Mouse (Mus musculus) c-Kit-positive CD71-positive TER-119-negative erythroid progenitor cells, embryonic 14.5 days (primary cell): ENCODE measurements around the gene Gm14327.
"Not testable (repeated sequence)": the region's sequence is repeated elsewhere in the genome, so short reads cannot be mapped to it uniquely, and the experiment has no call there.

ENCODE experiments used
- DNase-seq: peaks from one replicate; pipeline ENCODE4 v3.0.0-alpha.2; 2013; ENCODE audit warnings: low read depth

The Gm14327 gene

DNA sequence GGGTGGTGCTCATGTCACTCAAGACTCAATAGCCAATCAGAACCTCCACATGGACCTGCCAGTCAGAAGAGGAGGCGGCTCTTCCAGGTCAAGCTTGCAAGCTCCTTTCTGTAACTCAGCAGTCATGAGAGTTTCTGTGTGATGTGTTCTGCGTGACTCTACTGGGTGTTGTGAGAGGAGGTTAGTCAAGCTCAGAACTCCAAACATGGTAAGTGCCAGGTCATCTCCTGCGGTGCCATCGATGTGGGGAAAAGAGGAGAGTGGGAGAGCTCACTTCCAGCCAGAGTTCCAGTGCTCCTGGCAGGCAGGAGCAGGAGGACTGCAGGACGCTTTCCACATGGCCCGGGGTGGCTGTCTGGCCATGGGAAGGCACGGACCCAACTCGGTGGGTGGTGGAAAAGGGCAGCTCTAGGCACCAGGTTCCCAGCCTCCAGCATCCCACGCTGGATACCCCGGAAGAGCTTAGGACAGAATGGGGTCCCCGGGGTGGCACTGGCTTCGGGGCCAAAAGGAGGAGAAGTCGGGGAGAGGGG is at the start of gene Gm14327:
TSS of gene Gm14327 (plus strand) at position 51 of the 533 bp plus-strand sequence.
- not testable (repeated sequence) for DNase-seq

DNA sequence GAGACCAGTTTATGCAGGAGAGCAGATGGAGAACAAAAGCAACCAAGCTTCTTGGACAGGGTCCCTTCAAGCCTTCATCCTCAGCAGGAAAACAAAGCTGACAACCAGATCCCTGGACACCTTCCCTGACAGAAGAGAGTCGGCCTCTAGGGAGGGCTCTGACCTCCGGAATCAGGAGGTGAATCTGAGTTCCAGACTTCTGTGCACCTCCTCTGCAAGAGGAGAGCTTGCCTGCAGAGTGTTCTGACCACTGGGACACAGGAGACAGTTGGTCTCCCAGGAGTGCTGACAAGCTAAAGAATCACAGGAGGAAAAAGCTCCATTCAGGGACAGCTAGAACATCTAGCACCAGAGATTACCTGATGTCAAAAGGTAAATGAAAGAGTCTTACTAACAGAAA is 34.6 kb upstream of the Gm14327 start:
- DNase-seq: not testable (repeated sequence)

DNA sequence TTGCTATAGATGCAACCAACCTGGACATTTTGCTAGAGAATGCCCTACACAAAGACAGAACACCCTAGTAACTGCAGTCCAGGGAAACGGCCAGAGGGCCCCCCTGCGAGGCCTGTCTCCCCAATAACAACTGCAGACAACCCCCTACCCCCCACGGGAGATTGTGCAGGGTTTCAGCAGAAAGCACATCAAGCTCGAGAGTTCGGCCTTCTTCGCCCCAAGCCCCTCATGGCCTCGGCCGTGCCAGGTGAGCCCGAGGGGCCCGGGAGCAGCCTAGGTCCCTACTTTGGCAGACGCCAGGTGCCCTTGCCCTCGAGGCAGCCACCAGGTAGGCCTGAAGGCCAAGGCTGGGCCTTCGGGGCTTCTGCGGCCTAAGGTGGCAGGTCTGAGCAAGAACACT is 9.2 kb upstream of the Gm14327 start:
- DNase-seq: not testable (repeated sequence)

DNA sequence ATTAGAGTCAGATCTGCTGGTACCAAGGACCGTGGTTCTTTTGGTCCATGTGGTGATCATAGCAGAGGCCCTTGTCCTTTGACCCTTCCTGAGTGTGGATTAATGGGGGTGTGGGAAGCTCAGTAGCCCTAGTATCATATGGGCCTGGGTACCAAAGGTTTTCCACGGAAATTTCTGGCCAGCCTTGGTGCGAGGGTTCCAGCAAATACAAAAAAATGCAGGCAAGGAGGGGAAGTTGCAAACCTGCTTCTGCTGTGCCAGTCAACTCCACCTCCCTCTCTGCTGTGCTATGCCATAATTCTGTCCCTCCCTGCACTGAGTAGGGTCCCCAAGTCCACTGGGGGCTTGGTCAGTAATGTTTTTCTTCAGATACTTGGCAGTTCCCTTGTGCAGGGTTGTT is 1.3 kb downstream of the Gm14327 start:
- DNase-seq: not testable (repeated sequence)

DNA sequence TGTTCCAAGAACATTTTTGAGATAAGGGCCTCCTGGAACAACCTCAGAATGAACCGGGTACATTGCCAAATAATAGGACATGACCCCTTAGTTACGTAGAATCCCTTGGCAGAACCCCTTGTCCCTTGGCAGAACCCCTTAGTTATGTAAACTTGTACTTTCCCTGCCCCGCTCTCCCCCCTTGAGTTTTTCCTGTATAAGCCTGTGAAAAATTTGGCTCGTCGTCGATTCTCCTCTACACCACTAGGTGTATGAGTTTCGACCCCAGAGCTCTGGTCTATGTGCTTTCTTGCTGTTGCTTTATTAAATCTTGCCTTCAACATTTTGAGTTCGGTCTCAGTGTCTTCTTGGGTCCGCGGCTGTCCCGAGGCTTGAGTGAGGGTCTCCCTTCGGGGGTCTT is 6.4 kb downstream of the Gm14327 start:
- not testable (repeated sequence) for DNase-seq

DNA sequence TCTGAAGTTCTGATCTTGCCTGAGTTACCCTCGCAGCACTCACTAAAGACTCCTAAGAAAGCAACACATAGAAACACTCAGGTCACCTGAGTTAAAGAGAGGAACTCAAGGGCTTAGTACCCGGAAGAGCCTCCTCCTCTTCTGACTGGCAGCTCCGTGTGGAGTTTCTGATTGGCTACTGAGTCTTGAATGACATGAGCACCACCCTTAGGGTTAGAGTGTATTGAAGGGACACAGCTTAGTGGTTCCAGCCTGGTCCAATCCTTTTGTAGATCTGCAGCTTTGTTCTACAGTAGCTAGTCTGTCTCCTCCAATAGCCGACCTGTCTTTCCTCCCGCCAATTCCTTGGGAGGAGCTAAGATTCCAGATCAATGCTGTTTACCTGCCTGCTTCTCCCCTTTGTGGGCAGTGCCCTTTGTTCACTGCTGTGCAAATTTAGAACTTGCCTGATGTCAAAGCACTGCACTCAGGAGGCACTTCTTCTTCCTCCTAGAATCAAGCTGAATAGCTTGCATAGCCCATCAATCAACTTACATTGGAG is 28.7 kb downstream of the Gm14327 start, which contains the start of gene Zfp972:
TSS of gene Zfp972 (minus strand) at position 51 of the 541 bp plus-strand sequence.
- DNase-seq: not testable (repeated sequence)
